Mouse (Mus musculus): ENCODE results near the gene Btd. TPM values are rescaled to one million over a fixed set of nuclear protein-coding genes. Genes with fewer than 3 reads are reported as not detected.

The Btd gene
- polyA plus RNA-seq, 1 experiment from 2014 or later = 17.8 TPM

DNA sequence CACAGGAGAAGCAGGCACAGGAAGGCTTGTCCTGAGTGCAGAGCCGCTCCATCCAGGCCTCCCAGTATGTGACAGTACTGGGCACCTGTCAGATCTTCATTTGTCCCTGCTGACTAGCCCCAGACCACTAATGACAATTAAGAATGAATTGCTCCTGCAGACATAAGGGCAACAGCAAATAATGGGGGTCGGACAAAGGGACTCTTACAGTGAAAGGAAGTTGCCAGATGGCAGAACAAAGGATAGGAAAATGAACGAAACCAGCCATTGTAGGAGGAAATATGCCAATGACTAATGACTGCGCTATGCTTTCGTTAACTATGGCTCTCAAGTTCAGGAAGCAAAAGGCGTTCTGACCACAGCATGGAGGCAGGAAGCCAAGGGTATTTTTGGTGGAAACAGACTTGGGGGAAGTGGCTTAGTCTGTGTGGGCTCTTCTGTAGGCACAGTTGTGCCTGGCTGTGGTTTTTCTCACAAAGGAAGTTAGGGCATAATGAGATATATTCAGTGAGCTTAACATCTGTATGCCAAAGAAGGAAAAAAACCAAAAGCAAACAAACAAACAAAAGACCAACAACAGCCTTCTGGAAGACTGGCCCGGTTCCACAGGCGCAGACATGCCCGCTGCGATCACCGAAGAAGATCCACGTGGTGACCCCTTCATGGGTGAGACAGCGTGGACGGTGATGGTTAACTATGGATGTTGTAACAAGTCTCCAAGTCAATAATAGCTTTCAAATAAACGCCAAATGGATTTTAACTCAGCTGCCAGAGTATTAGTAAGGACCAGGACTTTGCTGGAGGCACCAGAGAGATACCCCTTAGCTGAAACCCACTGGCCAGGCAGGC, 29.0 kb downstream of the Btd start:
- 60% methylated on average over 15 of the region's 15 CpGs for WGBS
- Histone ChIP-seq H3K9ac (peak overlapping the region; percentile 51; the same call in 1 of the 2 replicates), H3K4me2 (no peak overlapping the region)

DNA sequence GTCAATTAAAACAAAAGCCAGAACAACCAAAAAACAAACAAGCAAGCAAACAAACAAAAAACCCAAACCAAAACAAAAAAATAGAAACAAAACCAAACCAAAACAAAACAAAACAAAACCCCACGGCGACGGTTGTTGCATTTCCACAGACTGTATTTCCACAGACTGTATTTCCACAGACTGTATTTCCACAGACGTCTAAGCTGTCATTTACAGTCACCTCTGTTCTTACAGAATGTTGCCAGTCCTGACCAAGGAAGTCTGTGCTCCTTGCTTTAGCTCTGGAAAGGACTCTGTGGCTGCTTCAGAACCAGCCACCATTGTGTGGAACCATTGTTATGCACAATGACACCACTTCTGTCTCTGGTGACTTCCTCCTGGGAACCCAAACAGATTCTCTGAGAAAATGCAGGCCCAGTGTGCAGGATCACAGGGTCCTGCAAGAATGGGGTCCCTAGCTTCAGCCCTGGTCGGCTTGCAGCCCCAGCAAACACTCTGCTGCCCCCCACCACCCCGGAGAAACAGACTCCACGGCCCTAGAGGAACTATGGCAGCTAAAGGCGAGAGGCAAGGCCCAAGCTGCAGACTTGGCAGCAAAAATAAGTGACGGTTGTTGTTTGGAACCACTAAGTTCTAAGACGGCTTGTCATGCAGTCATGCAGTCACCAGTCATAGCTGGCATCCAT, 30.9 kb downstream of the Btd start:
- WGBS = 59% methylated on average over 10 of the region's 10 CpGs
- H3K27ac ChIP-seq (replicated peaks) = no peak overlapping the region
- ATAC-seq (ENCODE audit: low read depth) = no peak
- H3K36me3 ChIP-seq = peaks cover 7% of the 10 kb centered on the region; the same call in 1 of the 2 replicates
- no peak overlapping the region for H3K9ac ChIP-seq
- no peaks in the 10 kb centered on the region for H3K27me3 ChIP-seq
- peaks cover 25% of the 10 kb centered on the region for H3K4me1 ChIP-seq (replicated peaks)
- H3K4me2 ChIP-seq = no peak overlapping the region
- H3K4me3 ChIP-seq = no peak overlapping the region
- H3K9me3 ChIP-seq = no peaks in the 10 kb centered on the region

More for the DNA sequence above, 29.0 kb downstream of the Btd start:
- Histone ChIP-seq H3K36me3 (peaks cover 7% of the 10 kb centered on the region; the same call in 1 of the 2 replicates), H3K27ac (replicated peaks) (peak overlapping the region; percentile 59), H3K27me3 (no peaks in the 10 kb centered on the region), H3K4me1 (replicated peaks) (peaks cover 37% of the 10 kb centered on the region), H3K4me3 (no peak overlapping the region), H3K9me3 (no peaks in the 10 kb centered on the region)
- peak; percentile 37; the same call in 1 of the 2 replicates for ATAC-seq (ENCODE audit: low read depth)

DNA sequence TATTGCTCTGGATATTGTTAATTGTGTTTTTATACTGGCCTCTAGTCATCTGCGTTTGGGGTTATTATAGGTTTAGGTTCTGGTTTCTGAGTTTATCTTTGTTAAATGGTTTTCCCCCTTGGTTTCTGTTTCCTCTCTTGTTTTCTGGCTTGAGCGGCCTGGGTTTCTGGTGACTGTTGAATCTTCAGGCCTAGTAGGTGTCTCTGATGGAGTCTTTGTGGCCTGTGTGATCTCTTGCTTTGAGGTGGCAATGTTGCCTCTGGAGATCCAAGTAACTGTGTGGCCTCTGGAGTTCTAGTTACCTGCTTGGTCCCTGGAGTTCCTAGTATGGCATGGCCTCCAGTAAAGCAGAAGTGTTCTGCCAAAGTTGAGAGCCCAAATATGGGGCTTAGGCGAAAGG, 39.8 kb downstream of the Btd start:
- Histone ChIP-seq H3K9ac (no peak overlapping the region), H3K4me3 (no peak overlapping the region), H3K4me2 (no peak overlapping the region), H3K9me3 (no peaks in the 10 kb centered on the region), H3K36me3 (no peaks in the 10 kb centered on the region), H3K4me1 (replicated peaks) (peaks cover 7% of the 10 kb centered on the region), H3K27ac (replicated peaks) (no peak overlapping the region), H3K27me3 (no peaks in the 10 kb centered on the region)
- no peak for ATAC-seq (ENCODE audit: low read depth)
- 92% methylated on average over 3 of the region's 3 CpGs for WGBS

DNA sequence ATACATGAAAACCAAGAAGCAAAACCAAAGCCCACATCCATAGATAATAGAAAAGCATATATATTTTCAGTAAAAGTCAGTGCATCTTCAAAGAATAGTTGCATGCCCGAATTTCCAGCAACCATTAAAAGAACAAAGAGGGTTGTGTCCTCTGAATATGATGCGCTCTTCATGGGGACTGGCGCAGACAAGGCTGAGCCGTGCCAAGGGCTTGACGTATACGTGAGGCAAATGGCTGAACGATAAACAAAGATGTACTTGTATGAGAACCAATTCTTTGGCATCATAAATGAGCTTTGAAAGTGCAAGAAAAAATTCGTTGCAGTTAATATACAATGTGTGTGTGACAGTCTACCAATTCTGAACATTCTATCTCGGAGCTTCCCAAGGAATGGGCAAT, 40.5 kb downstream of the Btd start:
- ATAC-seq (ENCODE audit: low read depth) = no peak
- H3K9me3 ChIP-seq = no peaks in the 10 kb centered on the region
- no peaks in the 10 kb centered on the region for H3K27me3 ChIP-seq
- WGBS = 76% methylated on average over 9 of the region's 9 CpGs
- H3K4me2 ChIP-seq = no peak overlapping the region
- no peak overlapping the region for H3K9ac ChIP-seq
- no peak overlapping the region for H3K4me3 ChIP-seq
- H3K36me3 ChIP-seq = no peaks in the 10 kb centered on the region
- no peak overlapping the region for H3K27ac ChIP-seq (replicated peaks)
- H3K4me1 ChIP-seq (replicated peaks) = peaks cover 7% of the 10 kb centered on the region

DNA sequence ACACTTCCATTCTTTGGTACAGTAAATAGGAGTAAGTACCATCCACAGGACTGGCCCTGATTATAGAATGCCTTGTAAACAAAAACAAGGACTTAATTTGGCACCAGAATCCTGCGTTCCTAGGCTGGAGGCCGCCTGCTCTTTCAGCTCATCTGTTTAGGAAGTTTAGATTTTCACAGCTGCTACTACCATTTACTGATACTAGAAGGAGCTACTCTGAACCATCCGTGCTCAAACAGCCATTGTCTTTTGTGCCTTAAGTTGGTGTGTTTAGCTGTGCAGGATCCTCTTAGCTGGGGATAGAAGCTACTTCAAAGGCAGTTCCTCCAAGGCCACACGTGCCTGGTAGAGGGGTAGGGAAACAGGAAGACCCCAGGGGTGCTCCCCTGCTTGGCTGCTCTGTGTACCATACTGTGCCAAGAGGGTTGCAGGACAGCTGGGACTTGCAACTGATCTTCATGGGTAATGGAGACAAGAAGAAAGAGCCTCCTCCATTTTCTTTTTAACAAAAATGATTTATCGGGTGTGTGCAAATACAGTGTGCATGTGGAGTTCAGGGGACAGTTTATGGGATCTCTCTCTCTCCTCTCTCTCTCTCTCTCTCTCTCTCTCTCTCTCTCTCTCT, 41.2 kb downstream of the Btd start:
- Histone ChIP-seq H3K9me3 (no peaks in the 10 kb centered on the region), H3K4me1 (replicated peaks) (peaks cover 7% of the 10 kb centered on the region), H3K27me3 (no peaks in the 10 kb centered on the region), H3K36me3 (no peaks in the 10 kb centered on the region), H3K4me2 (no peak overlapping the region), H3K27ac (replicated peaks) (no peak overlapping the region), H3K9ac (no peak overlapping the region), H3K4me3 (no peak overlapping the region)
- 49% methylated on average over 5 of the region's 5 CpGs for WGBS
- ATAC-seq (ENCODE audit: low read depth) = no peak

DNA sequence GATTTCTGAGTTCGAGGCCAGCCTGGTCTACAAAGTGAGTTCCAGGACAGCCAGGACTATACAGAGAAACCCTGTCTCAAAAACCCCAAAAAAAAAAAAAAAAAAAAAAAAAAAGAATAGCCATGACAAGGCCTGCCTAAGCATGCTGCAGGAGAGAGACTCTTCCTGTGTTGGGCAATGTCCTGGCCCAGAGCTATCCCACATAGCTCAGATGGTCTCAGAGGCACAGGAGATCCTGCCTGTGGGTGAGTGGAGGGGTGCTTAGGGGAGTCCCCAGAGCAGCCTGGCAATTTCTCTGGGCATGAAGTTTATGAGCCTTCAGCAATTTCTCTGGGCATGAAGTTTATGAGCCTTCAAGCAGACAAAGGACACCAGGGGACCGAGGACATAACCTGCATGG, 42.8 kb downstream of the Btd start:
- Histone ChIP-seq H3K27me3 (no peaks in the 10 kb centered on the region), H3K36me3 (no peaks in the 10 kb centered on the region), H3K4me2 (no peak overlapping the region), H3K9ac (no peak overlapping the region), H3K27ac (replicated peaks) (no peak overlapping the region), H3K4me1 (replicated peaks) (peaks cover 7% of the 10 kb centered on the region), H3K9me3 (no peaks in the 10 kb centered on the region), H3K4me3 (no peak overlapping the region)
- 77% methylated on average over 2 of the region's 2 CpGs for WGBS
- no peak for ATAC-seq (ENCODE audit: low read depth)

DNA sequence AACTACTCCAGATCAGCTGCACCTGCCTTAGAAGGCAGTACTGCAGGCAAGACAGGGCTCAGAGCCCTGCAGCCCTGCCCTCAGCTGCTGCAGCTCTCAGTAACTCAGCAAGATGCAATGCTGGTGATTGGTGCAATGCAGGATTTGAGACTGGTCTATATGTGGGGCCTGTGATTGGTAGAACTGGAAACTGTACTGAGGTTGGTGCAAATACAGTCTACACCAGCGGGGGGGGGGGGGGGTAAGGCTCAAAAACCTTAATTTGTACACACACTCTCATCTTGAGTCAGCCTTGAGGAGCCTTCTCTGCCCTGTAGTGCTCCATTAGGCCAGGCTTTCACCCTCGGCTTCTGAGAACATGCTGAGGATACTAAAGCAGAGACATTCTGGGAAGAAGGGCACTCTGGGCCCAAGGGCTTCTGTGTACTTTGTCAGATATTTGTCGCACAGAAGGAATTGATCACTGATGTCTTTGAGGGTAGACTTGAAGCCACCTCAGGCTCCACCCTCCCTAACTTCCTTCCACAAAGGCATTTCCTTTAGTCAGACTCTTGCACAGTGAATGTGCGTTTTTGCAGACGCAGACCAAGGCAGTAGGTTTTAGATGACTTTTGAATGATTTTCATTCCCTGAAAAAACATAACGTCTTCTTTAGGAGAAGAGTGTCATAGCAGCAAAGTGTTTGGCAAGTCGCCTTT, 43.7 kb downstream of the Btd start:
- no peaks in the 10 kb centered on the region for H3K9me3 ChIP-seq
- no peaks in the 10 kb centered on the region for H3K27me3 ChIP-seq
- 77% methylated on average over 7 of the region's 7 CpGs for WGBS
- H3K27ac ChIP-seq (replicated peaks) = no peak overlapping the region
- no peak overlapping the region for H3K4me3 ChIP-seq
- H3K4me2 ChIP-seq = no peak overlapping the region
- H3K36me3 ChIP-seq = no peaks in the 10 kb centered on the region
- ATAC-seq (ENCODE audit: low read depth) = no peak
- no peak overlapping the region for H3K9ac ChIP-seq
- peaks cover 7% of the 10 kb centered on the region for H3K4me1 ChIP-seq (replicated peaks)

DNA sequence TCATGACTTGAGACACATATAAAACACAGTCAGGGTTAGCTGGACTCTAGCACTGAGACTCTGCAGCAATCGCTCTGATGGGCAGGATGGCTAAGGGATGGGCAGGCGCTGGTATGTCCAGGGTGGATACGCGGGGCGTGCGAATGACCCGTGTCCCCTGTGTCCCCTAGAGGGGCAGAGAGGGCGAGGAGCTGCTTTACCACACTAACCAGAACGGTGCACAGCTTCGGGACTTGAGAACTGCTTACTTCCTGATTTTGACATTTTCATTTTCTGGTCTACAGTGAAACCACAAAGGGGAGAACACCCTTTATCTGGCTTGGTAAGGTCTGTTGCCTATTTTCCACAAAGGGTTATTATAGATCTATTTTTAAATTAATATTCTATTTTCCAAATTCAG, 44.9 kb downstream of the Btd start:
- peaks cover 7% of the 10 kb centered on the region for H3K4me1 ChIP-seq (replicated peaks)
- no peak overlapping the region for H3K27ac ChIP-seq (replicated peaks)
- 91% methylated on average over 10 of the region's 10 CpGs for WGBS
- H3K36me3 ChIP-seq = no peaks in the 10 kb centered on the region
- H3K4me3 ChIP-seq = no peak overlapping the region
- H3K27me3 ChIP-seq = no peaks in the 10 kb centered on the region
- no peak overlapping the region for H3K4me2 ChIP-seq
- H3K9ac ChIP-seq = no peak overlapping the region
- H3K9me3 ChIP-seq = no peaks in the 10 kb centered on the region
- ATAC-seq (ENCODE audit: low read depth) = no peak

DNA sequence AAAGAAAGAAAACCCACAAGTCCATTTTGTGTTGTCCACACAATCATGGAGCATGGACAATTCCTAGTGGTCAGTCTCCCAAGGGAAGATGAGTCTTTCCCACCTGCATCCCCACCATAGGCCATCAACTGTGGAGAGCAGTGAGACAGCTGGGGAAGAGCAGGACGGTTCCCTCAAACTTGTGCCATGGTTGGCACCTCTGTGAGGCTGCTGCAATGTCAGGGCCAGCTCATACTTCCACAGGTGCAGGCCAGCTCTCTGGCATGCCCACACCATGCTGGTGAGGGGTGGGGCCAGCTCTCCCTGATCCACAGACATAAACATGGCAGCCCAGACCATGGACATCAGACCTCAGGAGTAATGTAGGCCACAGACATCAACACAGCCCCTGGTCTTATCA, 45.4 kb downstream of the Btd start:
- peaks cover 7% of the 10 kb centered on the region for H3K4me1 ChIP-seq (replicated peaks)
- H3K9me3 ChIP-seq = no peaks in the 10 kb centered on the region
- H3K27ac ChIP-seq (replicated peaks) = no peak overlapping the region
- H3K9ac ChIP-seq = no peak overlapping the region
- no peak for ATAC-seq (ENCODE audit: low read depth)
- H3K4me2 ChIP-seq = no peak overlapping the region
- WGBS = 100% methylated on average over 1 of the region's 1 CpGs
- no peak overlapping the region for H3K4me3 ChIP-seq
- H3K36me3 ChIP-seq = no peaks in the 10 kb centered on the region
- no peaks in the 10 kb centered on the region for H3K27me3 ChIP-seq

DNA sequence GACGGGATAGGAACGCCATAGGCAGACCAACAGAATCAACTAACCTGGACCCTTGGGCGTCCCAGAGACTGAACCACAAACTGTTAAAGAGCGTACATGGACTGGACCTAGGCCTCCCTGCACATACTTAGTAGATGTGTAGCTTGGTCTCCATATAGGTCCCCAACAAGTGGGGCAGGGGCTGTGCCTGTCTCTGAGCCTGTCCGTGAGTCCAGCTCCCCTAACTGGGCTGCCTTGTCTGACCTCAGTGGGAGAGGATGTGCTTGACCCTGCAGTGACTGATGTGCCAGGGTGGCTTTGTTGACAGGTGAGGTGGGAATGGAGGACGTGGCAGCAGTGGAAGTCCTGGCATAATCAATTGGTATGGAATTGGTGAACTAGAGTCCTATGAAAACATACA, 51.7 kb downstream of the Btd start:
- no peak for ATAC-seq (ENCODE audit: low read depth)
- H3K27me3 ChIP-seq = no peaks in the 10 kb centered on the region
- no peaks in the 10 kb centered on the region for H3K9me3 ChIP-seq
- H3K4me1 ChIP-seq (replicated peaks) = no peaks in the 10 kb centered on the region
- H3K9ac ChIP-seq = no peak overlapping the region
- no peak overlapping the region for H3K4me2 ChIP-seq
- peaks cover 12% of the 10 kb centered on the region for H3K36me3 ChIP-seq
- H3K27ac ChIP-seq (replicated peaks) = no peak overlapping the region
- H3K4me3 ChIP-seq = no peak overlapping the region
- WGBS = 89% methylated on average over 6 of the region's 6 CpGs

DNA sequence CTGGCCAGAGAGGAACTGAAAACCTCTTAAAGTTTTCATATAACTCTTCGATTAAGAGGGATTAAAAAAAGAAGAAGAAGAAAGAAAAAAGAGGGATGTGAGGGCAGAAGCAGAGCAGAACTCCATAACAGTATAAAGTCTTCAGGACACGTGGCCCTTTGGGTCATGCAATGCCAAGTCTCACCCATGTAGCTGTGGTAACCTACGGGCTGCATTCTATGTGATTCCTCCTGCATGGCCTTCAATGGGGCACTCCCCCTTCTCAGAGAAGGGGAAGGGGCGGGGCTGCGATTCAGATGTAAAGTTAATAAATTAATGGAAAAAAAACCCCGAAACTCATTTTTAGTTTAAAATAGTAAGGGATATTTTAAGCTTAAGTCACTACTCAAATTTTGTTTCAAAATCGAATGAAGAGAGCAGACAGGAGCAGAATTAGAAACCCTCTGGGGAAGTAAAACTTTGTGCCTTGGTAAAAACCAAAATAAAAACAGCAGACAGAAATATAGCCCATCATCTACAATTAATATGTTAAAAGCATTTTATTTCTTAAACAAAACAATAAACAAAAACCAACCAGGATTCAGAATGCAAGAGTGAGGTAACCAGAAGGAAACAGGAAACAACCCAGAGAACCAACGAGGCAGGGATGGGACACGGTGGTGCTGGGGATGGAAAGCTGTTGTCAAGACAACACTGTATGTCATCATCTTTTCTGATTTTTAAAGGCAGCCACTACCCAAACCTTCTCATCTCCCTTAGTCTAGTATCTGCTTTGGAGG, 55.6 kb downstream of the Btd start:
- Histone ChIP-seq H3K4me3 (no peak overlapping the region), H3K27ac (replicated peaks) (no peak overlapping the region), H3K27me3 (no peaks in the 10 kb centered on the region), H3K36me3 (peaks cover 42% of the 10 kb centered on the region), H3K4me2 (no peak overlapping the region), H3K4me1 (replicated peaks) (no peaks in the 10 kb centered on the region), H3K9ac (no peak overlapping the region), H3K9me3 (no peaks in the 10 kb centered on the region)
- no peak for ATAC-seq (ENCODE audit: low read depth)
- WGBS = 85% methylated on average over 9 of the region's 9 CpGs

Data from neural tube, embryonic 13.5 days (tissue).